Mouse (Mus musculus) heart, adult 8-10 months (tissue): ENCODE measurements around the gene Csta1. TPM values are rescaled to one million over a fixed set of nuclear protein-coding genes. Genes with fewer than 3 reads are reported as not detected.
"Not testable (repeated sequence)": the region's sequence is repeated elsewhere in the genome, so short reads cannot be mapped to it uniquely, and the experiment has no call there.

Source experiments
- DNase-seq: peaks from one replicate; pipeline ENCODE4 v3.0.0; 2022; ENCODE audit warnings: low spot score
- total RNA-seq, 4 experiments: library from RNA; stranded (reverse); gene quantifications; 2 replicates each; pipeline ENCODE4 v1.2.4; 2022

Csta1 gene
- not detected for total RNA-seq

- no peak for DNase-seq
Observed at GRCm38 (mm10) chr16:36131141-36131540, at the start of gene Csta1. Gene Csta1, minus strand, starts transcription at chr16:36131241.

GRCm38 (mm10) chr16:36179910-36180309 is 48.9 kb upstream of the Csta1 start:
- DNase-seq, result no peak

GRCm38 (mm10) chr16:36176108-36176507 is 45.1 kb upstream of the Csta1 start:
- DNase-seq, result no peak

GRCm38 (mm10) chr16:36167841-36168240 is 36.8 kb upstream of the Csta1 start:
- not testable (repeated sequence) for DNase-seq

GRCm38 (mm10) chr16:36156402-36156975 is 25.4 kb upstream of the Csta1 start, which contains the start of gene Stfa2l1:
Gene Stfa2l1, plus strand, starts transcription at chr16:36156811.
- no peak for DNase-seq

- no peak for DNase-seq
Observed at GRCm38 (mm10) chr16:36138201-36138600, 7.2 kb upstream of the Csta1 start.

- no peak for DNase-seq
Observed at GRCm38 (mm10) chr16:36128092-36128491, 2.9 kb downstream of the Csta1 start.

- DNase-seq, result not testable (repeated sequence)
Observed at GRCm38 (mm10) chr16:36115751-36116150, 15.3 kb downstream of the Csta1 start.

- not testable (repeated sequence) for DNase-seq
Observed at GRCm38 (mm10) chr16:36111486-36111885, 19.6 kb downstream of the Csta1 start.

GRCm38 (mm10) chr16:36102211-36102610 is 28.8 kb downstream of the Csta1 start:
- DNase-seq, result no peak

GRCm38 (mm10) chr16:36101526-36101925 is 29.5 kb downstream of the Csta1 start:
- DNase-seq, result no peak

GRCm38 (mm10) chr16:36097813-36098499 is 33.1 kb downstream of the Csta1 start:
- DNase-seq, result not testable (repeated sequence)

- DNase-seq, result no peak
Observed at GRCm38 (mm10) chr16:36094079-36094478, 37.0 kb downstream of the Csta1 start.

GRCm38 (mm10) chr16:36090785-36091509 is 40.1 kb downstream of the Csta1 start:
- no peak for DNase-seq

- no peak for DNase-seq
Observed at GRCm38 (mm10) chr16:36089850-36090616, 41.0 kb downstream of the Csta1 start.

GRCm38 (mm10) chr16:36089065-36089464 is 42.0 kb downstream of the Csta1 start:
- DNase-seq, result no peak

- DNase-seq, result no peak
Observed at GRCm38 (mm10) chr16:36087846-36088245, 43.2 kb downstream of the Csta1 start.

- DNase-seq, result no peak
Observed at GRCm38 (mm10) chr16:36079916-36080315, 51.1 kb downstream of the Csta1 start.

GRCm38 (mm10) chr16:36074772-36075171 is 56.3 kb downstream of the Csta1 start:
- no peak for DNase-seq

GRCm38 (mm10) chr16:36072410-36073011 is 58.5 kb downstream of the Csta1 start:
- DNase-seq, result no peak
